Mouse (Mus musculus) spleen, postnatal 36 days (tissue): Measurements from ENCODE around the gene Slc38a11.

Experiments
- DNase-seq, 2 experiments: peaks; one replicate each; pipeline ENCODE4 v3.0.0; 2022; ENCODE audit warnings: low spot score in 2 of 2, mixed read lengths in 1 of 2

Slc38a11 gene

DNA sequence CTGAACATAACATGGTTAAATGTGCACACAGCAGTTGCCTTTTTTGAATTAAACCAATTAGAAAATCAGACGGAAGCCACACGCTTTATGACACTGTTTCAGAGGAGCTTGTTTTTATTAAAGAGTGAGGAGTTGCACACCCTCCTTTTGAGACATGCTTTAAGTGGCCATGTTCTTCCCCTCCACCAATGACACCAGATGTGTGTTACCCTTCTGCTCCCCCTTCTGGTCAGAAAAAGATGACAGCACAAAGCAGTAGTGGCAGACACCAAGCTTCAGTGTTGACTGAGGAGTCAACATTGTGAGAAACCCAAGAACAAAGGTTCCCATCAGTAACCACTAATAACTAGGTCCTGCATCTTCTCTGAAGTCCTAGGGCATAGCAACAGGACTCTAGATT, 32.5 kb downstream of the Slc38a11 start:
- peak; percentile 58 to 68 for DNase-seq

DNA sequence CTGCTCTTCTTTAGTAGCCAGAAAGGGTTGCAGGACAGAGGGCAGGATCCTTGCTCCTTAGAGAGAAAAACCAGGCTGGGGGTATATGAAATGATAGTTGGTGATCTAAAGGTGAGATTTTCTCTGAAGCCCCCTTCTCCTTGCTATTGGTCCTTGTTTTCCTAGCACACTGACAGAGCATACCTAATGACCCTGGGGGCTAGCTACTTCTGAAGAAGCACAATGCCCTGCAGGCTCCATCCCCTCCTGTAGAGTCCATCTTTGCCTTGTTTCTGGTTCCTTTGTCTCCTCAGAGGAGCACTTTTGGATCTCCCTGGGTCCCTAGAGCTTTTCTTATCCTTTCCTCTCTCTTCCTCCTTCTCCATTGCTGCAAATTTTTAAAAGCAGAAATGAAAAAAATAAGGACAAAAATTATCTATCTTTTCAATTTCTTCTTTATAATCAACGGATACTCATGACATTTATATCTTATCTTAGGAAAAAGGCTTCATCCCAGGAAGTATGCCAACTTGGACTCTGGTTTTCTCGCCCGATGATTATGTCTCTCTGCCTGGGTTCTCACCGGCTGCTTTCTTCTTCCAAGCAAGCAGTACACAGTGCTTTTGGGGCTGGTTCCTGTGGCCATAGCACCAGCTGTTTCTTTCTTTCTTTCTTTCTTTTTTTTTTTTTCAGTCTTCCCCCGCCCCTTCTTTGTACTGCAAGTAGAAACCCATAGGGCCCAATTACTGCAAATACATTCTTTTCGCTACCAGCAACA, 41.7 kb downstream of the Slc38a11 start:
- no peak for DNase-seq

DNA sequence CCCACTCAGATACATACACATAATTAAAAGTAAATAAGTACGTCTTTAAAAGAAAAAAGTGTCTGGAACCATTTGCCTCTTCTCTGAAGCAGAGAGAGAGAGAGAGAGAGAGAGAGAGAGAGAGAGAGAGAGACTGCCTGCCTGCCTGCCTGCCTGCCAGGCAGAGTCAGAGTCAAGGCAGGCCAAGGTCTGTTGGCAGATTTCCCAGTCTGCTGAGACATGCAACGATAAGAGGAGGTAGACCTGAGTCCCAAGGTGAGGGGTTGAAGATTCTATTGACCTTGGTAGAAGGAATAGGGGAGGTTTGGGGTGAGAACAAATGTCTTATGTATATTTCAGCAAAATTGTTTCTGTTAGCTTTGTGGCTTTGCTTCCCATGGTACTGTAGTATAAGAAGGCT, 42.9 kb downstream of the Slc38a11 start:
- no peak for DNase-seq

DNA sequence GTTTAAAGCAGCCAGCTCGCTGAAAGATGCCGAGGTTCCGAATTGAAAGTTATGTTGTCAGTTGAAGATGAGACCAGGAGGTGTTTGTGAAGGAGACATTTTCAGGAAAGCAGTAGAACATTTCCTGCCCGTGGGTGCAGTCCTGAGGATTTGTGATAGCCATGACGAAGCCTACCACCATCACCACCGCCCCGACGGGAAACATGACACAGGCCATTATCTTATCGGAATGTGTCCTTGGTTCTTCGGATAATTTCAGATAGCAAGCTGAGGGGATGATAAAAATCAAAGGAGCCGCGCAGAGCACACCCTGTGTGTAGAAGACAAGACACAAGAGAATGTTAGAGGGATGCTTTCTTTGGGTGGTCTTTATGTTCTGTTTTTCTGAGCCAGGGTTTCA, 47.1 kb downstream of the Slc38a11 start:
- DNase-seq: no peak

DNA sequence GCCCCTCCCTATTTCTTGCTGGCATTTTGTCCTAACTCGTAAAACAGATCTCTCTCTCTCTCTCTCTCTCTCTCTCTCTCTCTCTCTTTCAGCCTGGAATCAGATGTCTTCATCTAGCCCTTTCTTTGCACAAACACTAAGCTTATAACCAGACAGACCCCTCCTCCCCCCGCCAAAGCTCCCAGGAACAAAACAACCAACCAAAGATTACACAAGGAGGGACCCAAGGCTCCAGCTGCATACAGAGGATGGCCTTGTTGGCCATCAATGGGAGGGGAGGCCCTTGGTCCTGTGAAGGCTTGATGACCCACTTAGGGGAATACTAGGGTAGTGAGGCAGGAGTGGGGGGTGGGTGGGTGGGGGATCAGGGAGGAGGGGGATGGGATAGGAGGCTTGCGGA, 52.6 kb downstream of the Slc38a11 start:
- no peak for DNase-seq

DNA sequence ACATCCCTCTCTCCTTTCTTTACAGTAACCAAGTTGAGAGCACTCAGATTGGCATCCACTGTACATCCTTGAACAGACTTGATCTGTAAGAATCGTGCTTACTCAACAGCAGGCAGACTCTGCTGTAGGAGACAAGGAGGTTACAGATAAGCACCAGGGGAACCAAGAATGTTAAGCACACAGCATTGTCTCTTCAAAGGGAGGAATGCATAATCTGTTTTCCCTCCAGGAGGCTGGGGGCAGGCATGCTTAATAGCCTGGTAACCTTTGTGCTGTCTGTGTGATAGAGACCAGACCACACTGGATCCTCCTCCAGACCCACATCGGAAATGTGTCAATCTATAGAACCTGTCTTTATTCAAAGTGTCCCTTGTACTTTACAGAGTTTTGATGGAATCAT, 67.3 kb downstream of the Slc38a11 start:
- DNase-seq: no peak

DNA sequence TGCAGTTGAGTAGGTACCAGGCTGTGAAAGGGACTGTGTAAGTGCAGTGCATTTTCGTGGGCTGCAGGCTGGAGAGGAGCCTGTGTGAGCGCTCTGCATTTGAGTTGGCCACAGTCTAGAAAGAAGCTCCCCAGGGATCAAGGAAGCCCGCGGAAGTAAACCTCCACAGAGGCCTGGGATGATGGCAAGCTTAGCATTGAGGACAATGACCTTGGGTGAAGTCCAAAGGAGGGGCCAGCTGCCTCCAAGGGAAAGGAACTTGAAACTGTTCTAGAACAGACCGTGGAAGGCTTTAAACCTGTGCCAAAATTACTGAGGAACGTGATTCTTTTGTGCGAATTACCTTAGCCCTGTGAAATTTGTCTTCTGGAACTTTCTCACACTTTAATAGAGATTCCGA, 69.7 kb downstream of the Slc38a11 start:
- no peak for DNase-seq

DNA sequence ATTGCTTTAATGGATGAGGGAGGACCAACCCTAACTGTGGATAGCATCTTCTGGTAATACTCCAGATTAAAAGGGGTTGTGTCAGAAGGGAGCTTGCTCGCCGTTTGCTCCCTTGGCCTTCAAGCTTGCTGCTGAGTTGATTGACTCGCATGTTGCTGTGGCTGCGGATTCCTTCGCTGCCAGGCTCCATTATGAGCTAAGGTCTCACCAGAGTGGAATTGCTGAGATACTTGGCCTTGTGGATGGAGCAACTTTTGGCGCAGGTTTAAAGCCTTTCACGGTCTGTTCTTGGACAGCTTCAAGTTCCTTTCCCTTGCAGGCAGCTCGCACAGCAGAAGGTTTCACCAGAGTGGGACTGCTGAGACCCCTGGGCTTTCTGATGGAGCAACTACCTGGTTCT, 70.4 kb downstream of the Slc38a11 start:
- no peak for DNase-seq

DNA sequence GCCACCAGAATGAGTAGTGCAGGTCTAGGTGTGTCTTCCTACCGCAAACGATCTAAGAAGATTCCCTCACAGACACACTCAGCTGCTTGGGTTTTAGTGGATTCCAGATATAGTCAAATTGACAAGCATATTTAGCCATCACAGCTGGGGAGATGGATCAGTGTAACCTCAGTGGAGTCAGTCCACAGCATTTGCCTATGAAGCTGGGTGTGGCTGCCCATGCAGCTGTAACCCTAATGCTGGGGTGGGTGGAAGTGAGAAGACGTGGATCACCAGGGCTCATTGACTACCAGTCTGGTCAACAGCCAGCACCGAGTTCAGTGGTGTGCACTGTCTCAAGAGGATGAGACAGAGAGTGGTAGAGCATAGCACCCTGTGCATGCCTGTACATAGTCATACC, 74.1 kb downstream of the Slc38a11 start:
- peak; percentile 47 to 50 for DNase-seq

DNA sequence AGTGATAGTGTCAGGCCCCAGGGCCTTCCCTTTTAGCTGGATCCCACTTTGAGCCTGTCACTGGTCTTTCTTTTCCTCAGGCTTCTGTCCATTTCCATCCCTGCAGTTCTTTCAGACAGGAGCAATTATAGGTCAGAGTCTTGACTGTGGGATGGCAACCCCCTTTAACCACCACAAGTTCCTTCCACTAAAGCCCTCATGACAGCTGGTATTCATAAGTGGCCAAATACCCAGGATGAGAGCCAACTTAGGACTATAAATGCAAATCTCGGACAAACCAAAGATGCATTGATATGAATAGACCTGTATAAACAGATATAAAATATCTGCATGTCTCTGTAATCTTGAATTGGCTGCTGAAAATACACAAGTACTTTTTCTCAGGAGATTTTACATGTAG, 75.1 kb downstream of the Slc38a11 start:
- no peak for DNase-seq

DNA sequence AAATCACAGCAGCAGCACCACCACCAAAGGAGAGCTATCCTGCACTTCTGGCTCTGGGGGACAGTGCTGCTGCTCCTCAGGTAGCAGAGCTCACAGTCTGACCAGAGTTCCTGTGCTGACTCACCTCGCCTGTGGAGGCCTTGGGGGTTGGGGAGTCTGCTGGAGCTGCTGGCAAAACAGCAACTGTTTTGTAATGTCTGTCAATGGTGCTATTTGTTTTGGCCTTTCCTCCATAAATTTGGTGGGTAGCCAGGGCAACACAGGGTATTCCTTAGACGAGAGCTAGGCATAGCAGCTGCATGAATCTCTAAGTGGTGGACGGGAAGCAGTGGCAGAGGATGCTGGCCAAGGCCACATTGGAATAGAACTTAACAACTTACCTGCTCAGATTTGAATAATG, 78.5 kb downstream of the Slc38a11 start:
- DNase-seq: no peak

DNA sequence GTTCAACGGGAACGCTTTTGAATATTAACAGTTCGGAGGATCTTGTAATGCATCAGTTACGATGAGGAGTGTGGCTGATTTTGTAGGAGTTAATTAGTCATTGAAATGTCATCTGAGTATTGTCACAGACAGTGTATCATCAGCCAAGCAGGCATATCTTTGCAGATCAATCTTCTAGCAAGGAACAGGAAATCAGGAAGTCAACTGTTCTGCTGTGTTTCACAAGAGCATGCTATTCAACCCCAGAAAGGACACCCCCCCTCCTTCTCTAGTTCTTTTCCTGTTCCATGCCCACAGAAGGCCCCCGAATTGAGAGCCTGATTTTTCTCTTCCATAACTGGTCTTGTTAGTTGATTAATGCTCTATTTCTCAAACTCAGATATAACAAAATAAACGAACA, 80.9 kb downstream of the Slc38a11 start:
- DNase-seq: no peak

DNA sequence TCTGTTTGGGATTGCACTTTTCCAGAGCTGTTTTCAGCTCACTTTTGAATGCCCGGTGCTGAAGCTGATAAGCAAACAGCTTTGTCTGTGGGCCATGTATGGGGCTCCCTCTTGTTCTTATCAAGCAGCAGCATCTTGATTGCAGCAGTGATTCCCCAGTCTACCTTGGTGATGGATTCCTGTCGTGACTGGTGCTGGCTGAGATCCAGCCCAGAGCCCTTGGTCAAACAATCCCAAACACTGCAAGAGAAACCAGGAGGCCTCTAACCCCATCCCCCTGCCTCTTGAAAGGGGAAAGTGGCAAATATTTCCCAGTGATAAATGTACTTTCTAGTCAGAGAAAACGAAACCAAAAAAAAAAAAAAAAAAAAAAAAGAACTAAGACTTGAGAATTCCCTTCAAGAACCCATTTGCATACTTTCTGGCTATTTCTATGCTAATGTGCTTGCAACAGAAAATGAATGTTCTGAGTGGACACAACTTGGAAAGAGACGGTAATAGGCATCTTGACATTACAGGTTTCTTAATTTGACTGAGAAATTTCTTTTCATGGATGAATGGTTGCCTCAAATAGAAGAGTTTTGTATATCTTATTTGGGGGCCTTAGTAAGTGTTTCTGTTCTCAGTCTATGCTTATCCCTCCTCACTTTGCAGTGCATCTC, 84.7 kb downstream of the Slc38a11 start:
- DNase-seq: no peak

DNA sequence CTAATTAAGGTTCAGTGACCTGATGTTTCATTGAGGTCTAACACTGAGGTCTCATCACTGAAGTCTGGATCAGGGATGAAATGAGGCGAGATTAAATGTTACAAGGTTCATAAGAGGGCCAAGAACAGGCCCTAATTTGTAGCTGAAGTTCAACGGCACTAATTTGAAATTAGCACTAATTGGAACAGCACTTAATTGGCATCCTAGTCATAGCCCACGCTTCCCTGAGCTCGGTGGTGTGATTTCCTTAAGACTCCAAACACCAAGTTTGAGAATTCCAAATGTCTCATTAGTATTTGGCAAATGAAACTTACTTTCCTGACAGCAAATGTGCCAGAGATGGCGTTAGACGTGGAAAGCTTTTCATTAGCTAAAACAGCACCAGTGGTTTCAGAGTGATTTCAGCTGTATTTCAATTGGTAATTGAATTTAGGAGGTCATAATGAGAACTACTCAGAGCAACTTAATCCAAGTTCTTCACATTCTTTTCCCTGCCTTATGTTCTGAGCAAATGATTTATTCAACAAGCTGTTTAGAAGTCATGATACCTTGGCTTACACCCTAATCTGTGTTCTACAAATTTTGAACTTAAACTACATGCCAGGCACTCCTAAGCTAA, 88.3 kb downstream of the Slc38a11 start:
- no peak for DNase-seq

DNA sequence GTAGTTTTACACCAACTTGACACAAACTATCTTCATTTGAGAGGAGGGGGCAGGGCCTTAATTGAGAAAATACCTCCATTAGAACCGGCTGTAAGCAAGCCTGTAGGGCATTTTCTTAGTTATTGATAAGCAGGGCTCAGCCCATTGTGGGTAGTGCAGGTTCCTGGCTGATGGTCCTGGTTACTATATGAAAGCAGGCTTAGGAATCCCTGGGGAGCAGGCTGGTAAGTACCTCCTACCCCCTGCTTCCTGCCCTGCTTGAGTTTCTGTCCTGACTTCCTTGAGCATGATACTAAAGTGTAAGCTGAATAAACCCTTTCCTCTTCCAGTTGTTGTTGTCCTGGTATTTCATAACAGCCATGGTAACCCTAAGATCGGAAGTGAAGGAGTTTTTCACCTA, 89.9 kb downstream of the Slc38a11 start:
- DNase-seq: peak; percentile 11 to 28

DNA sequence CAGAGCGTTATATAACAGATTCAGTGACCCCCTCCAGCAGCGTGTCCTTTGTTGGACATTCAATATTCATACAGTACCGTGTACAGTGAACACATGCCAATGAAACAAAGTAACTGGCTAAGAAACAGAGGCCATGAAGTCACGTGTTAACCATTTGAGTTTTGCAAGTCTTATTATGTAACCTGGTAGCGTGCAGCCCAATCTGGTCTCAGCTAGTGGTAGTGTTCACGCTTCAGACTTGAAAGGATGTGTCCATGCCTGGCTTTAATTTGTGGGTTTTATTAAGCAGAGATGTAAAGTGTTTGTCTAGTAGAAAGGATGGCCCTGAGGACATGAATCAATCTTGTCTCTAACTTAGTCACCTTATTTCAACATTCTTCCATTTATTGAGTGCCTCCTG, 95.1 kb downstream of the Slc38a11 start:
- no peak for DNase-seq

DNA sequence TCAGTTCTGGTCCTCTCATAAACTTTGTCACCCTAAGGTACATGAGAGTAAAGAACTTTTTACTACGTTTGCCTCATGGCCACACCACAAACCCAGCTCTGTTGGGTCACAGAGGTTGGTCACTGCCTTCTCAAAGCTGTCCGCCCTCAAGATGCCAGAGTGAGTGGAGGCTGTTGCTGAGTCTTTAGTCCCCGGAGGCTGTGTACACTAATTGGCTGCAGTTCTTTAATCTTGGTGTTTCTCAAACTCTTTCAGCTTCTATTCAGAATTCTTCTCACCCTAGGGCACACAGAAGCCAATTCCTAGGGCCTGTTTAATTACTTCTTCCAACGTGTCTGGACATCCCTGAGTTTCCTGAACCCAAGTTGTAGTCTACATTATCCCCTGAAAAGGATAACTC, 96.0 kb downstream of the Slc38a11 start:
- no peak for DNase-seq

DNA sequence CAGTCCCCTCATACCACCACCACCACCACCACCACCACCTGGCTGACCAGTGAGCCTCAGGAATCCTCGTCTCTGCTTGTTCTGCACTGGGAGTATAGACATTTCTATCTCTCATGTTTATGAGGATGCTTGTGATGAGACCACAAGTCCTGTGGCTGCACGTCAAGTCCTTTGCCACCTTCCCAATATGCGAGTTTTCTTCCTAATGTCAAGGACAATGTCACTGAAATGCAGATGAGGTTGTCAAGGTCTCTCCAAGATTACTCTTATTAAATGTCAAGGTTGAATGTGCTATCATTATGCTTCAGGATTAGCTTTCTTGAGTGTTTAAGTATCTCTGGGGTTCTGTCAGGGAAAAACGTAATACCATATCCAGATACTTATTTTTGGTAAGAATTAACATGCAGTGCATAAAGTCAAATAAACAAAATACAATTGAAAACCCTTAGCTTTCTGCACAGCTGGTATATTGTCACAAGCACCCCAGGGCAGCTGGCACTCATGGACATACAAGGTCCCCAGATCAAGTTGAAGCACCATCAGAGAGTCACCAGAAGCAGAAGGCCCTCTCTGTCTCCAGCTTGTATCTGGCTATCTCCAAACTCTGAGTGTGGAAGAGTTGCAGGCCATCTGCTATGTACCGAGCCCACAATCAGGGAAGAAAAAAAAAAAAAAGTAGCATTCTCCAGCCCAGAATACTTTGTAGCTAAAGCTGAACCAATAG, 97.1 kb downstream of the Slc38a11 start:
- no peak for DNase-seq
